Mouse (Mus musculus): ENCODE measurements around the gene Mov10l1. TPM values are rescaled to one million over a fixed set of nuclear protein-coding genes. Genes with fewer than 3 reads are reported as not detected.

Mov10l1 gene
- polyA plus RNA-seq, 1 experiment from 2014 or later, result not detected

- Histone ChIP-seq H3K9ac (replicated peaks; ENCODE audit: low read depth, low read length) (peak overlapping the region; percentile 85), H3K27me3 (ENCODE audit: control insufficient read depth, insufficient read depth, low read length) (no peaks in the 10 kb centered on the region), H3K4me3 (ENCODE audit: low read depth, low read length) (peak overlapping the region; percentile 77), H3K27ac (ENCODE audit: low read depth, low read length) (peak overlapping the region; percentile 81), H3K36me3 (ENCODE audit: control insufficient read depth, insufficient read depth, low read length) (no peaks in the 10 kb centered on the region), H3K4me1 (ENCODE audit: control insufficient read depth, insufficient read depth, low read length) (peaks cover 24% of the 10 kb centered on the region), H3K9me3 (ENCODE audit: control insufficient read depth, low read length) (no peaks in the 10 kb centered on the region), H3K4me2 (ENCODE audit: low read depth, low read length) (peak overlapping the region; percentile 87)
- peak; percentile 91 for ATAC-seq (ENCODE audit: low read depth)
- 1% methylated on average over 41 of the region's 59 CpGs for WGBS
These were observed 92.9 kb downstream of the Mov10l1 start for GRCm38 (mm10) chr15:89075478-89076147.

DNA sequence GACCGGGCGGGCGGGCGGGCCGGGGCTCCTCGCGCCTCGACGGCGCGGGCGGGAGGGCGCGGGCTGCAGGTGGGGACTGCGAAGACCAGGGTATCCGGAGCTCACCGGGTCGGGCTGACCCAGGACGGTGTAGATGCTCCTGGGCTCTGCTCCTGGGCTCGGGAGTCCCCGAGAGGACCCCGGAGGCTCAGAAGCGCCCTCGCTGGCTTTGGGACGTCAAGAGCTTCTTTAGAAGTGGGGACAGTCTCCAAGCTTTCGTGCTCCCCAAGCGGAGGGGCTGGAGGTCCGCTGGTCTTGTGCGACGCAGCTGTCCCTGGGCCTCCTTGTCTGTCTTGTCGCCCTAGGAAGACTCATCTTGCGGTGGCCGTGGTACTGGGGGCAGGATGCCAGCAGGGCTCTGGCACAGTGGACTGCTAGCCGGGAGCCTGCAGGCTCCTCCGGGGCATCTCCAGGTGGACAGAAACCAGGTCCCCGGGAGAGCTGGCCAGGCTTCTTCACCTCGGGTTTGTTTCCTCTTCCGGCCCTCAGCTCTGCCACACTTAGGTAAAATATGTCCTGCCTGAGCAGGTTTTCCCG lies 93.5 kb downstream of the Mov10l1 start:
- H3K36me3 ChIP-seq (ENCODE audit: control insufficient read depth, insufficient read depth, low read length), result no peaks in the 10 kb centered on the region
- H3K27ac ChIP-seq (ENCODE audit: low read depth, low read length), result peak overlapping the region; percentile 81
- peak overlapping the region; percentile 85 for H3K9ac ChIP-seq (replicated peaks; ENCODE audit: low read depth, low read length)
- peak; percentile 72 for ATAC-seq (ENCODE audit: low read depth)
- 0% methylated on average over 23 of the region's 39 CpGs for WGBS
- H3K9me3 ChIP-seq (ENCODE audit: control insufficient read depth, low read length), result no peaks in the 10 kb centered on the region
- peak overlapping the region; percentile 87 for H3K4me2 ChIP-seq (ENCODE audit: low read depth, low read length)
- H3K4me3 ChIP-seq (ENCODE audit: low read depth, low read length), result peak overlapping the region; percentile 77
- H3K27me3 ChIP-seq (ENCODE audit: control insufficient read depth, insufficient read depth, low read length), result no peaks in the 10 kb centered on the region
- H3K4me1 ChIP-seq (ENCODE audit: control insufficient read depth, insufficient read depth, low read length), result peaks cover 24% of the 10 kb centered on the region

DNA sequence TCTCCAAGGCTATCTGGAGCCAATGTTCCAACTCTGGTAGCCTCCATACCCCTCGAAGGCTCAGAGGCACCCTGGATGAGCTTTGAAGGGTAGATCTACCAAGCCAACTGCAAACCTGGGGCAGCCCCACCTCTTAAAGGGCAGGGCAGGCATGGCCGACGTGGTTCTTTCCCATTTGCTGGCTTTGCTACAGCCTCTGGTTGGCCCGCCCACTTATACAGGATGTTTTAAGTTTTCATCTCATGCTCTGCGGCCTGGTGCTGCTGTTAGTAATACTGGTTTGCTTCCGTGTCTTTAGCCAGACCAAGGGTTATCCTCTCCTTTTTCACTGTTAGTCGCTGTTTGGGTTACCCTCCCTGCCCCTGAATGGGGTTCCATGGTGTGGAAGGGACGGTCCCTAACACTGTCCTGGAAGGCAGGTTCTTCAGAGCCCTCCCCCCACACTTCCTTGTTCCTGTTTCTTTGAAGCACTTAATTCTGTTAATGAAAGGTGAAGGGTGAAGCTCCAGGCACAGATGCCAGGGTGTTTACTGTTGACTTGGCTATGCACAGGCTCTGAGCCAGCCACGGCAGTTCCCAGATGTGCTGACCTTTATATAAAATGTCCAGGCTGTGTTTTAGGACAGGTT lies 95.6 kb downstream of the Mov10l1 start:
- H3K4me1 ChIP-seq (ENCODE audit: control insufficient read depth, insufficient read depth, low read length), result peaks cover 24% of the 10 kb centered on the region
- no peak overlapping the region for H3K9ac ChIP-seq (replicated peaks; ENCODE audit: low read depth, low read length)
- 78% methylated on average over 9 of the region's 9 CpGs for WGBS
- H3K9me3 ChIP-seq (ENCODE audit: control insufficient read depth, low read length), result no peaks in the 10 kb centered on the region
- H3K36me3 ChIP-seq (ENCODE audit: control insufficient read depth, insufficient read depth, low read length), result peaks cover 16% of the 10 kb centered on the region; the same call in 1 of the 2 replicates
- no peaks in the 10 kb centered on the region for H3K27me3 ChIP-seq (ENCODE audit: control insufficient read depth, insufficient read depth, low read length)
- ATAC-seq (ENCODE audit: low read depth), result no peak
- H3K27ac ChIP-seq (ENCODE audit: low read depth, low read length), result no peak overlapping the region
- no peak overlapping the region for H3K4me3 ChIP-seq (ENCODE audit: low read depth, low read length)
- no peak overlapping the region for H3K4me2 ChIP-seq (ENCODE audit: low read depth, low read length)

- H3K27ac ChIP-seq (ENCODE audit: low read depth, low read length), result no peak overlapping the region
These were observed 101.2 kb downstream of the Mov10l1 start for GRCm38 (mm10) chr15:89083906-89084305.

DNA sequence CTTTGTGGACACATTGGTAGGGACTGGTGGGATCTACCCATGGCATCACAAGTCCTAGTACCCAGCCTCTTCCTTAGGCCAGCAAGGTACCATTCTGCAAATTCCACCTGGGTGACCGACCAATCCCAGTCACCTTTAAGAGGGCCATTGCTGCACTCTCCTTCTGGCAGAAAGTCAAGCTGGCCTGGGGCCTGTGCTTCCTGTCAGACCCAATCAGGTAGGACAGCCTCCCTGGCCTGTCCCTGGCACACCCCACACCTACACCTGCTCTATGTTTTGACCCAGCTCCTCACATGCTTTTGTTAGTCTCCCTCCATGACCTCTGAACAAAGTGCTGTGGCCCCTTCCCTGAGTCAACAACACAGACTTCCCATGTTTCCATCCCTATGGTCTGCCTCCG lies 102.1 kb downstream of the Mov10l1 start:
- Histone ChIP-seq H3K4me1 (ENCODE audit: control insufficient read depth, insufficient read depth, low read length) (peaks cover 8% of the 10 kb centered on the region), H3K9me3 (ENCODE audit: control insufficient read depth, low read length) (no peaks in the 10 kb centered on the region), H3K36me3 (ENCODE audit: control insufficient read depth, insufficient read depth, low read length) (peaks cover 41% of the 10 kb centered on the region), H3K27ac (ENCODE audit: low read depth, low read length) (no peak overlapping the region), H3K4me2 (ENCODE audit: low read depth, low read length) (no peak overlapping the region), H3K27me3 (ENCODE audit: control insufficient read depth, insufficient read depth, low read length) (peaks cover 3% of the 10 kb centered on the region; the same call in 1 of the 2 replicates), H3K9ac (replicated peaks; ENCODE audit: low read depth, low read length) (no peak overlapping the region), H3K4me3 (ENCODE audit: low read depth, low read length) (no peak overlapping the region)
- no peak for ATAC-seq (ENCODE audit: low read depth)
- WGBS, result 93% methylated on average over 2 of the region's 2 CpGs

More at GRCm38 (mm10) chr15:89083906-89084305, 101.2 kb downstream of the Mov10l1 start:
- no peak overlapping the region for H3K4me2 ChIP-seq (ENCODE audit: low read depth, low read length)
- ATAC-seq (ENCODE audit: low read depth), result no peak
- no peak overlapping the region for H3K9ac ChIP-seq (replicated peaks; ENCODE audit: low read depth, low read length)
- no peaks in the 10 kb centered on the region for H3K9me3 ChIP-seq (ENCODE audit: control insufficient read depth, low read length)
- 100% methylated on average over 1 of the region's 1 CpGs for WGBS
- no peaks in the 10 kb centered on the region for H3K27me3 ChIP-seq (ENCODE audit: control insufficient read depth, insufficient read depth, low read length)
- H3K4me3 ChIP-seq (ENCODE audit: low read depth, low read length), result no peak overlapping the region
- H3K36me3 ChIP-seq (ENCODE audit: control insufficient read depth, insufficient read depth, low read length), result peaks cover 41% of the 10 kb centered on the region
- 0 out of 2 replicates have a peak, but pooled peaks cover 6% of the 10 kb centered on the region for H3K4me1 ChIP-seq (ENCODE audit: control insufficient read depth, insufficient read depth, low read length)

GRCm38 (mm10) chr15:89088607-89089247 lies 106.0 kb downstream of the Mov10l1 start, which contains the start of gene Selenoo:
Selenoo (plus strand) TSS chr15:89089084.
- peak within 1 kb of the TSS; percentile 64 for H3K27ac ChIP-seq (ENCODE audit: low read depth, low read length)
- peak within 1 kb of the TSS; percentile 99 for H3K4me3 ChIP-seq (ENCODE audit: low read depth, low read length)
- peaks cover 37% of the 10 kb centered on the region for H3K36me3 ChIP-seq (ENCODE audit: control insufficient read depth, insufficient read depth, low read length)
- H3K9ac ChIP-seq (replicated peaks; ENCODE audit: low read depth, low read length), result peak within 1 kb of the TSS; percentile 93
- no peaks in the 10 kb centered on the region for H3K9me3 ChIP-seq (ENCODE audit: control insufficient read depth, low read length)
- peaks cover 3% of the 10 kb centered on the region; the same call in 1 of the 2 replicates for H3K27me3 ChIP-seq (ENCODE audit: control insufficient read depth, insufficient read depth, low read length)
- WGBS, result 2% methylated on average over 38 of the region's 38 CpGs
- H3K4me2 ChIP-seq (ENCODE audit: low read depth, low read length), result peak within 1 kb of the TSS; percentile 96
- ATAC-seq (ENCODE audit: low read depth), result peak; percentile 93
- peaks cover 16% of the 10 kb centered on the region for H3K4me1 ChIP-seq (ENCODE audit: control insufficient read depth, insufficient read depth, low read length)

- ATAC-seq (ENCODE audit: low read depth), result peak; percentile 57
- peak overlapping the region; percentile 99 for H3K4me3 ChIP-seq (ENCODE audit: low read depth, low read length)
- peaks cover 16% of the 10 kb centered on the region for H3K4me1 ChIP-seq (ENCODE audit: control insufficient read depth, insufficient read depth, low read length)
- no peaks in the 10 kb centered on the region for H3K9me3 ChIP-seq (ENCODE audit: control insufficient read depth, low read length)
- 3% methylated on average over 68 of the region's 68 CpGs for WGBS
- H3K27me3 ChIP-seq (ENCODE audit: control insufficient read depth, insufficient read depth, low read length), result peaks cover 3% of the 10 kb centered on the region; the same call in 1 of the 2 replicates
- peaks cover 41% of the 10 kb centered on the region for H3K36me3 ChIP-seq (ENCODE audit: control insufficient read depth, insufficient read depth, low read length)
- H3K9ac ChIP-seq (replicated peaks; ENCODE audit: low read depth, low read length), result peak overlapping the region; percentile 93
- peak overlapping the region; percentile 96 for H3K4me2 ChIP-seq (ENCODE audit: low read depth, low read length)
- peak overlapping the region; percentile 64 for H3K27ac ChIP-seq (ENCODE audit: low read depth, low read length)
These were observed 106.7 kb downstream of the Mov10l1 start for GRCm38 (mm10) chr15:89089248-89090051.

DNA sequence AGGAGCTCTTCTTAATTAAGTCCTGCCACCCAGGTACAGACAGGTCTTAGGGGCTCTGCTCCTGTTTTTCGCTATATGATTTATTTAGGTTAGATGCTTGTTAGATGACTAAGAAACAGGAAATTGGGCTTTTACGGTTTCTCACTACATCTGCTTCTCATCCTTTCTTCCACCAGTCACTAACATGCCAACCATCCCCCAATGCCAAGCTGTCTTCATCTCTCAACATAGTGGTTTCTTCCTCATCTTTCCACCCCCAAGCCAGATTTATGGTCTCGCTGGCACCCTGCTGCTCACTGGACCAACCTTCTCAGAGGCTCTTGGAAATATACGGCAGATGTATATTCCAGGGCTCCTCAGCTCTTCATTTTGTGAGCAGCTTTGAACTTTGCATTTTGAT lies 108.0 kb downstream of the Mov10l1 start:
- peaks cover 3% of the 10 kb centered on the region; the same call in 1 of the 2 replicates for H3K27me3 ChIP-seq (ENCODE audit: control insufficient read depth, insufficient read depth, low read length)
- H3K4me3 ChIP-seq (ENCODE audit: low read depth, low read length), result no peak overlapping the region
- H3K4me1 ChIP-seq (ENCODE audit: control insufficient read depth, insufficient read depth, low read length), result peaks cover 16% of the 10 kb centered on the region
- 0 out of 2 replicates have a peak overlapping the region, but pooled peaks have one; percentile 96 for H3K4me2 ChIP-seq (ENCODE audit: low read depth, low read length)
- WGBS, result 79% methylated on average over 4 of the region's 4 CpGs
- no peak overlapping the region for H3K9ac ChIP-seq (replicated peaks; ENCODE audit: low read depth, low read length)
- no peak overlapping the region for H3K27ac ChIP-seq (ENCODE audit: low read depth, low read length)
- peaks cover 48% of the 10 kb centered on the region for H3K36me3 ChIP-seq (ENCODE audit: control insufficient read depth, insufficient read depth, low read length)
- no peaks in the 10 kb centered on the region for H3K9me3 ChIP-seq (ENCODE audit: control insufficient read depth, low read length)
- ATAC-seq (ENCODE audit: low read depth), result no peak
